Mouse (Mus musculus) spleen, embryonic (tissue): Measurements from ENCODE around the gene Exoc6.

ENCODE experiments used
- CTCF ChIA-PET: fragments of 350-600 bp; sonication (Branson Sonifier 250); formaldehyde crosslinking; loops from one replicate; lab custom pipeline; 2022; lab: Charles Lee

Gene Exoc6

DNA sequence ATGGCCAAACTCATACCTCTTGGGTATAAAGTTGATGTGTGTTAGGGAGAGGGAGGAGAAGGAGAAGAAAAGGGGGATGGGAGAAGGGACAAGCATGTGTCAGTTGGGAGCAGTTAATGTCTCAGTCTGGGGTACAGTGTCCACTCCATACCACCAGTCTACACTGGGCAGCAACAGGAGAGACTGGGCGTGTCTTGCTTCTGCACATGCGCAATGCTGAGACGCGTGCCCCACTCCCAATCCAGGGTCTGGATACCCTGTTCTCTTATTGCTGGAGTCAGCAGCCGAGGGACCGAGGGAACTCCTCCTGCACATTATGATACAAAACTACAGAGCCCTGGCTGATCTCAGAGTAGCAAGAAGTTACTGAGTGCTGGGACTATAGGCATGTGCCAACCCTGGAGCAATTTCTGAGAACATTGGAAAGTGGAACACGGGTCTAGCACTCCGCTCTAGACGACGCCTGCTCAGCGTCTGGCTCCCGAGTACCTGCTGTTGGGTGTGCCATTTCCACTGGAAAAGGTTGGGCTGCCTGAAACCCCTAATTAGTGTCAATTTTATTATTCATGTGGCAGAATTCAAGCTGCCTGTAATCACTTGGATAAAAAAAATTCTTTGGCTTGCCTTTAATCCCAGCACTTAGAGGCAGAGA is 166.4 kb downstream of the Exoc6 start:
- CTCF ChIA-PET = no interaction called here

DNA sequence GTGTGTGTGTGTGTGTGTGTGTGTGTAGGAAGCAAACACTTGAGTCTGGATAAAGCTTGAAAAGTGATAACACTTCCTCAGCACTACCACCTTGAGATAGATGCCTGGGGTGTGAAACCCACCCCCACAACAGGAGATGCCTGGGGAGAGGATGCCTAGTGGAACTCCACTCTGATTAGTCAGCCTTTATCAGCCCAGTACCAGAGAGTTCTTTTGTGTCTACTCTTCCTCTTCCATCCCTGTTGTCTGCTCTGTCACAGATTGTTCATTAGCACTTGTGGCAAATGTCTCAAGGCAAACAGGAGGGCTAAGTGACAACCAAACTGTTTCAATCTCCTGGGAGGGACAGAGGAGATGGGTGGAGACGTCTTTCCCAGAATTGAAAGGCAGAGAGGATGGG is 168.9 kb downstream of the Exoc6 start:
- CTCF ChIA-PET = no interaction called here

DNA sequence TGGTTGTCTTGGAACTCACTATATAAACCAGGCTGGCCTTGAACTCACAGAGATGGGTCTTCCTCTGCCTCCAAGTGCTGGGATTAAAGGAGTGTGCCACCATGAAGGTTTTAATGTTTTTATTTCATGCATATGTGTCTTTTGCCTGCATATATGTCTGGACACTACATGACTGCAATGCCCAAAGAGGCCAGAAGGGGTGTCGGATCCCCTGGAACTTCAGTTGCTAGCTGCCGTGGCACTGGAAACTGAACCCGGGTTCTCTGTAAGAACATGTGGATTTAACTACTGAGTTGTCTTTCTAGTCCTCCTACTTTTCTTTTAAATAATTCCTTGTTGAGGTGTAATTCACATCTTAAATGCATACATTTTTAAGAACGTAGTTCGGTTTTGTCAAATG is 174.4 kb downstream of the Exoc6 start:
- CTCF ChIA-PET = interaction anchor here (0.5 kb wide), 1 partner anchor 49 kb away, joined by 12 read pairs; no protein-coding TSS in a partner anchor

DNA sequence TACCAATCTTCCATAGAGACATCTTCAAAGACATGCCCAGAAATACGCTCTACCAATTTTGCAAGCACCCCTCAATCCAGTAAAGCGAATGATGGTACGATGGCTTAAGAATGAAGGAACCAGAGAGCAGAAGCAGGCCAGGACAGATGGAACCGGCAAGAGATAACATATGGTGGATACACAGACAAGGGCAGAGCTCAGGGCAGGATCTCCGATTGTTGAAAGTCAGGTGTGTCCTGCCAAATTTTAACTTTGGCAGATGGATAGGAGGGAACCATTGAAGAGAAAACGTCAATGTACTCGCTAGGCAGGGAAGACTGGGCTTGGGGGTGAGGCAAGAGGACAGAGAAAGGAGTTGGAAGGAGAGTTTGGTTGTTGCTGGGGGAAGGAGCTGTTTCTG is 176.4 kb downstream of the Exoc6 start:
- CTCF ChIA-PET = no interaction called here

DNA sequence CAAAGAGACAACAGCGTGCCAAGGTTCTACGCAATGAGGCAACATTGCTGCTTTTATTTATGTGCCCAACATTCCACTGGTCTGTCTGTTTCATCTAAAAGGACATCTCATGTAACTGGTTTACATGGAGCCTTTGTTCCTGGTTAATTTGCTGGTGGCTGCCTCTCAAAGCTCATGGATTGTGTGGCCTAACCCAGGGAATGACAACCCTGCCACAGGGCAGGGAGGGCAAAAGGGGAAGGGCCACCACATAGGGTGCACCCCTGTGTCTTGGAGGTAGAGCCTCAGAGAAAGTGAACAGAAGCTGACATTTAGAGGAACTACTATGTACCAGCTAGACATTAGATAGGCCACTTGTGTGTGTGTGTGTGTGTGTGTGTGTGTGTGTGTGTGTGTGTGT is 177.1 kb downstream of the Exoc6 start:
- CTCF ChIA-PET = no interaction called here
